Mouse (Mus musculus): ENCODE data around the gene Cmtm7. TPM values are rescaled to one million over a fixed set of nuclear protein-coding genes. Genes with fewer than 3 reads are reported as not detected.
A peak's percentile ranks its signal among the peaks of the same experiment; 100 is the strongest.

Gene Cmtm7
- polyA plus RNA-seq, 1 experiment from 2014 or later: 299 TPM

- no peak for DNase-seq (ENCODE audit: low spot score)
Measured at GRCm38 (mm10) chr9:114796473-114797050, 14.9 kb upstream of the Cmtm7 start.

- DNase-seq (ENCODE audit: low spot score): no peak
Measured at GRCm38 (mm10) chr9:114794491-114794890, 12.8 kb upstream of the Cmtm7 start.

- no peak for DNase-seq (ENCODE audit: low spot score)
Measured at GRCm38 (mm10) chr9:114793764-114794295, 12.2 kb upstream of the Cmtm7 start.

GRCm38 (mm10) chr9:114789989-114790388 is 8.3 kb upstream of the Cmtm7 start:
- DNase-seq (ENCODE audit: low spot score): no peak

GRCm38 (mm10) chr9:114789557-114789956 is 7.9 kb upstream of the Cmtm7 start:
- no peak for DNase-seq (ENCODE audit: low spot score)

- DNase-seq (ENCODE audit: low spot score): no peak
Measured at GRCm38 (mm10) chr9:114788697-114789096, 7.0 kb upstream of the Cmtm7 start.

GRCm38 (mm10) chr9:114787716-114788115 is 6.1 kb upstream of the Cmtm7 start:
- DNase-seq (ENCODE audit: low spot score): peak; percentile 55

GRCm38 (mm10) chr9:114787134-114787533 is 5.5 kb upstream of the Cmtm7 start:
- no peak for DNase-seq (ENCODE audit: low spot score)

- no peak for DNase-seq (ENCODE audit: low spot score)
Measured at GRCm38 (mm10) chr9:114785432-114786125, 3.9 kb upstream of the Cmtm7 start.

GRCm38 (mm10) chr9:114780746-114781525 is 720 bp downstream of the Cmtm7 start:
- peak; percentile 63 for DNase-seq (ENCODE audit: low spot score)

GRCm38 (mm10) chr9:114779984-114780745 is 1.5 kb downstream of the Cmtm7 start:
- peak; percentile 29 for DNase-seq (ENCODE audit: low spot score)

- DNase-seq (ENCODE audit: low spot score): no peak
Measured at GRCm38 (mm10) chr9:114778877-114779276, 2.8 kb downstream of the Cmtm7 start.

GRCm38 (mm10) chr9:114778047-114778390 is 3.6 kb downstream of the Cmtm7 start:
- peak; percentile 56 for DNase-seq (ENCODE audit: low spot score)

GRCm38 (mm10) chr9:114777178-114778046 is 4.2 kb downstream of the Cmtm7 start:
- no peak for DNase-seq (ENCODE audit: low spot score)

GRCm38 (mm10) chr9:114776361-114776760 is 5.3 kb downstream of the Cmtm7 start:
- DNase-seq (ENCODE audit: low spot score): peak; percentile 49

- peak; percentile 53 for DNase-seq (ENCODE audit: low spot score)
Measured at GRCm38 (mm10) chr9:114775272-114775671, 6.4 kb downstream of the Cmtm7 start.

GRCm38 (mm10) chr9:114774629-114775028 is 7.0 kb downstream of the Cmtm7 start:
- DNase-seq (ENCODE audit: low spot score): no peak

GRCm38 (mm10) chr9:114771565-114771964 is 10.1 kb downstream of the Cmtm7 start:
- no peak for DNase-seq (ENCODE audit: low spot score)

GRCm38 (mm10) chr9:114770224-114770623 is 11.4 kb downstream of the Cmtm7 start:
- DNase-seq (ENCODE audit: low spot score): peak; percentile 66

GRCm38 (mm10) chr9:114768066-114768465 is 13.6 kb downstream of the Cmtm7 start:
- no peak for DNase-seq (ENCODE audit: low spot score)

Data from thymus, postnatal 0 days (tissue).